Mouse (Mus musculus) MEL (cell line): ENCODE measurements at regions not wholly inside any gene's neighbourhood (a gene's known extent, or its start where the extent isn't known, plus 50 kb on each side); places are given as distances from the start of the nearest gene placed in this dataset.

Experiments used
- DNase-seq: peaks from one replicate; pipeline ENCODE4 v3.0.0; 2011; ENCODE audit warnings: low read depth, low spot score
- H3K27ac ChIP-seq: 2 replicates; pipeline ENCODE4 v1.5.1; 2012; ENCODE audit warnings: low read depth, mild to moderate bottlenecking, control low read depth, low read length, moderate library complexity; ENCODE audit not compliant: control insufficient read depth
- H3K27me3 ChIP-seq, 2 experiments: fragments of 150-350 bp in 1 of 2; sonication (generic) in 1 of 2; 2 replicates each; pipeline ENCODE4 v1.6.1; 2012; ENCODE audit warnings: low read length in 2 of 2, mild to moderate bottlenecking in 2 of 2, improper control_type of control experiment in 1 of 2, moderate library complexity in 1 of 2; ENCODE audit not compliant: insufficient read depth in 2 of 2, control insufficient read depth in 1 of 2
- H3K36me3 ChIP-seq, 2 experiments: 2 replicates each; pipeline ENCODE4 v1.6.1; 2012 to 2014; ENCODE audit warnings: low read length in 2 of 2, improper control_type of control experiment in 1 of 2, inconsistent platforms in 1 of 2, mild to moderate bottlenecking in 1 of 2; ENCODE audit not compliant: insufficient read depth in 2 of 2, control insufficient read depth in 1 of 2
- H3K4me1 ChIP-seq, 2 experiments: fragments of 150-350 bp in 1 of 2; sonication (generic) in 1 of 2; 2 replicates each; pipeline ENCODE4 v1.6.1; 2012; ENCODE audit warnings: low read length in 2 of 2, improper control_type of control experiment in 1 of 2, mild to moderate bottlenecking in 1 of 2; ENCODE audit not compliant: insufficient read depth in 2 of 2, control insufficient read depth in 1 of 2
- H3K4me3 ChIP-seq, 2 experiments: fragments of 150-350 bp in 1 of 2; sonication (generic) in 1 of 2; 2 replicates each; pipeline ENCODE4 v1.5.1; 2012; ENCODE audit warnings: low read depth in 2 of 2, low read length in 2 of 2, mild to moderate bottlenecking in 2 of 2, moderate library complexity in 2 of 2, control low read depth in 1 of 2, improper control_type of control experiment in 1 of 2; ENCODE audit not compliant: control insufficient read depth in 1 of 2, insufficient read depth in 1 of 2
- H3K79me2 ChIP-seq: 2 replicates; pipeline ENCODE4 v1.6.1; 2012; ENCODE audit warnings: mild to moderate bottlenecking, low read length, moderate library complexity; ENCODE audit not compliant: control insufficient read depth, poor library complexity, insufficient read depth
- H3K9ac ChIP-seq: 2 replicates; pipeline ENCODE4 v1.6.1; 2012; ENCODE audit warnings: low read depth, mild to moderate bottlenecking, control low read depth, low read length, moderate library complexity; ENCODE audit not compliant: control insufficient read depth, poor library complexity, severe bottlenecking
- H3K9me3 ChIP-seq: fragments of 150-350 bp; sonication (generic); replicated peaks from 2 replicates; pipeline ENCODE4 v1.6.1; 2012; ENCODE audit warnings: mild to moderate bottlenecking, low read length, improper control_type of control experiment, moderate library complexity; ENCODE audit not compliant: insufficient read depth
- BHLHE40 ChIP-seq: IDR thresholded peaks from 2 replicates; pipeline ENCODE4 v1.6.1; 2012; ENCODE audit warnings: low read depth, mild to moderate bottlenecking, inconsistent platforms, low read length, improper control_type of control experiment, borderline replicate concordance
- CHD2 ChIP-seq: IDR thresholded peaks from 2 replicates; pipeline ENCODE4 v1.6.1; 2011; ENCODE audit warnings: low read length, improper control_type of control experiment
- CTCF ChIP-seq, 3 experiments: IDR thresholded peaks in 2 of 3; conservative IDR thresholded peaks in 1 of 3; 2 replicates each; pipeline ENCODE4 v1.5.1; 2011 to 2012; ENCODE audit warnings: low read length in 3 of 3, low read depth in 2 of 3, mild to moderate bottlenecking in 2 of 3, improper control_type of control experiment in 1 of 3, inconsistent platforms in 1 of 3, mixed read lengths in 1 of 3, moderate library complexity in 1 of 3; ENCODE audit not compliant: control insufficient read depth in 1 of 3, insufficient read depth in 1 of 3, poor library complexity in 1 of 3, severe bottlenecking in 1 of 3
- ELF1 ChIP-seq: IDR thresholded peaks from 2 replicates; pipeline ENCODE4 v1.6.1; 2014; ENCODE audit warnings: low read depth, mild to moderate bottlenecking, inconsistent platforms, low read length, improper control_type of control experiment, moderate library complexity
- EP300 ChIP-seq, 2 experiments: IDR thresholded peaks; 2 replicates each; pipeline ENCODE4 v1.6.1; 2011; ENCODE audit warnings: improper control_type of control experiment in 2 of 2, low read length in 2 of 2, low read depth in 1 of 2, mild to moderate bottlenecking in 1 of 2
- GATA1 ChIP-seq: IDR thresholded peaks from 2 replicates; pipeline ENCODE4 v1.6.1; 2011; ENCODE audit warnings: low read depth, low read length, improper control_type of control experiment
- JUND ChIP-seq: IDR thresholded peaks from 2 replicates; pipeline ENCODE4 v1.6.1; 2011; ENCODE audit warnings: low read depth, mild to moderate bottlenecking, improper control_type of control experiment, low read length
- MAFK ChIP-seq: IDR thresholded peaks from 2 replicates; pipeline ENCODE4 v1.6.1; 2011; ENCODE audit warnings: low read depth, mild to moderate bottlenecking, low read length, improper control_type of control experiment, borderline replicate concordance
- MEF2A ChIP-seq: IDR thresholded peaks from 2 replicates; pipeline ENCODE4 v1.6.1; 2014; ENCODE audit warnings: low read depth, mild to moderate bottlenecking, inconsistent platforms, low read length, improper control_type of control experiment; ENCODE audit not compliant: poor library complexity, insufficient replicate concordance, severe bottlenecking; ENCODE audit errors: extremely low read depth
- MXI1 ChIP-seq: IDR thresholded peaks from 2 replicates; pipeline ENCODE4 v1.6.1; 2011; ENCODE audit warnings: mild to moderate bottlenecking, low read depth, low read length, improper control_type of control experiment
- MYB ChIP-seq: IDR thresholded peaks from 2 replicates; pipeline ENCODE4 v1.6.1; 2011; ENCODE audit warnings: mild to moderate bottlenecking, low read depth, low read length, improper control_type of control experiment
- NELFE ChIP-seq: IDR thresholded peaks from 2 replicates; pipeline ENCODE4 v1.6.1; 2011; ENCODE audit warnings: low read depth, low read length, improper control_type of control experiment
- POLR2A ChIP-seq, 2 experiments: IDR thresholded peaks; 2 replicates each; pipeline ENCODE4 v1.6.1; 2011 to 2012; ENCODE audit warnings: low read length in 2 of 2, mild to moderate bottlenecking in 2 of 2, control low read depth in 1 of 2, improper control_type of control experiment in 1 of 2, low read depth in 1 of 2, moderate library complexity in 1 of 2; ENCODE audit not compliant: control insufficient read depth in 1 of 2, insufficient read depth in 1 of 2, poor library complexity in 1 of 2
- POLR2AphosphoS2 ChIP-seq: IDR thresholded peaks from 2 replicates; pipeline ENCODE4 v1.6.1; 2011; ENCODE audit warnings: low read length, improper control_type of control experiment
- POLR2AphosphoS5 ChIP-seq: IDR thresholded peaks from 2 replicates; pipeline ENCODE4 v1.6.1; 2012; ENCODE audit warnings: low read depth, borderline replicate concordance, mild to moderate bottlenecking, inconsistent platforms, low read length, moderate library complexity, mixed read lengths
- RAD21 ChIP-seq: IDR thresholded peaks from 2 replicates; pipeline ENCODE4 v1.6.1; 2011; ENCODE audit warnings: mild to moderate bottlenecking, low read depth, low read length, improper control_type of control experiment
- SMC3 ChIP-seq: IDR thresholded peaks from 2 replicates; pipeline ENCODE4 v1.6.1; 2011; ENCODE audit warnings: low read depth, low read length, improper control_type of control experiment
- TAL1 ChIP-seq: IDR thresholded peaks from 2 replicates; pipeline ENCODE4 v1.6.1; 2012; ENCODE audit warnings: mild to moderate bottlenecking, inconsistent platforms, low read length, moderate library complexity, mixed read lengths
- TBP ChIP-seq: IDR thresholded peaks from 2 replicates; pipeline ENCODE4 v1.8.0; 2011; ENCODE audit warnings: low read depth, low read length, improper control_type of control experiment
- UBTF ChIP-seq: IDR thresholded peaks from 2 replicates; pipeline ENCODE4 v1.6.1; 2012; ENCODE audit warnings: low read depth, mild to moderate bottlenecking, inconsistent platforms, low read length, improper control_type of control experiment, moderate library complexity, borderline replicate concordance; ENCODE audit not compliant: insufficient read depth
- USF2 ChIP-seq, 2 experiments: IDR thresholded peaks; 2 replicates each; pipeline ENCODE4 v1.6.1; 2011 to 2012; ENCODE audit warnings: improper control_type of control experiment in 2 of 2, low read length in 2 of 2, borderline replicate concordance in 1 of 2, inconsistent platforms in 1 of 2, low read depth in 1 of 2, mild to moderate bottlenecking in 1 of 2; ENCODE audit not compliant: insufficient read depth in 1 of 2
- ZNF384 ChIP-seq: IDR thresholded peaks from 2 replicates; pipeline ENCODE4 v1.6.1; 2012; ENCODE audit warnings: low read depth, mild to moderate bottlenecking, inconsistent platforms, low read length, improper control_type of control experiment

DNA sequence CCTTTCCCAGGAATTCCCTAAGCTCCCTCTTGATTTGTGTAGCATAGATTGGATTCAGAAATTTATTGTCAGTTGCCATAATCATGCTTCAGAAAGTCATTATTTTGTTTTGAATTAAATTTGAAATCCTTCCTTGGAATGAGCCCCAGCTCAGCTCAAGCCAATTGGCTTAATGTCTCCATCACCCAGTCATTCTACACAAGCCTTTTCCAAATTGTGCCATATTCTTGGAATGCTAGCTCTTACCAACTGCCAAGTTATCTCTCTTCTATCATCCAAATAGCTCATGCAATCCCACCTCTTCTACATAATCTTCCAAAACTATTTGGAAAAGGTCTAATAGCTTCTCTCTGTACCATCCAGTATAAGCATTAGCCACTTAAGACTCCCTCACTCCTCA, 982.5 kb upstream of the Tenm3 start:
- no peaks in the 10 kb centered on the region for H3K9me3 ChIP-seq
- H3K79me2 ChIP-seq: no peaks in the 10 kb centered on the region
- H3K9ac ChIP-seq: no peak overlapping the region
- no peaks in the 10 kb centered on the region for H3K4me1 ChIP-seq
- H3K27ac ChIP-seq: no peak overlapping the region
- TF ChIP-seq POLR2A (IDR thresholded peaks at IDR 0.05; ENCODE audit: control insufficient read depth in 1 of 2, insufficient read depth in 1 of 2, low read depth in 1 of 2, low read length in 2 of 2, poor library complexity in 1 of 2): no peak
- TF ChIP-seq CTCF (IDR thresholded peaks at IDR 0.05 in 2 of 3, conservative IDR thresholded peaks at IDR 0.05 in 1 of 3; ENCODE audit: control insufficient read depth in 1 of 3, insufficient read depth in 1 of 3, low read depth in 2 of 3, low read length in 3 of 3, poor library complexity in 1 of 3, severe bottlenecking in 1 of 3): no peak
- no peak for TF ChIP-seq MEF2A
- TF ChIP-seq NELFE: no peak
- no peak for TF ChIP-seq SMC3
- TF ChIP-seq MAFK: no peak
- no peak for TF ChIP-seq TBP
- TF ChIP-seq BHLHE40: no peak
- no peak for TF ChIP-seq CHD2
- TF ChIP-seq POLR2AphosphoS2: no peak
- TF ChIP-seq RAD21: no peak
- no peak for TF ChIP-seq MYB
- TF ChIP-seq TAL1: no peak
- no peak for TF ChIP-seq ZNF384
- TF ChIP-seq POLR2AphosphoS5: no peak
- no peak for TF ChIP-seq EP300 (IDR thresholded peaks at IDR 0.05; ENCODE audit: low read depth in 1 of 2, low read length in 2 of 2)
- H3K27me3 ChIP-seq: no peaks in the 10 kb centered on the region
- H3K36me3 ChIP-seq: no peaks in the 10 kb centered on the region
- no peak overlapping the region for H3K4me3 ChIP-seq
- no peak for DNase-seq

DNA sequence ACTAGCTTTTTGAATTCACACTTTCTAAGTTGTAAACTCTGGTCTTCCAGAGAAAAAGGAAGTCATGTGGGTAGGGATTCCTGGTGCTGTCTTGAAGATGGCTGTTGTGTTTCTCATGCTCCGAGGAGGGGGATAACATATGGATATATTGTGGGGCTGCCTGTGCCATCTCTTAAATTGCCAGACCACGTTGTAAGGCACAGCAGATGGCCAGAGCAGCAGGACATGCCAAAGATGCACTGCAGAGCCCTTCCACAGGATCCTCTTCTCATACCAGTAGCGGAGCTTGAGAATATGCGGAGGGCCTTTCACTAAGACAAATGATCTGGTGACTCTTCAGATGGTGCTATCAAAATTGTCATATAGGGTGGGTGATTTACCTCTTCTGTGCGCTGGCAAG, 981.2 kb upstream of the Tenm3 start:
- Histone ChIP-seq H3K36me3 (no peaks in the 10 kb centered on the region), H3K27ac (no peak overlapping the region), H3K9me3 (no peaks in the 10 kb centered on the region), H3K9ac (no peak overlapping the region), H3K79me2 (no peaks in the 10 kb centered on the region), H3K4me1 (no peaks in the 10 kb centered on the region), H3K4me3 (no peak overlapping the region), H3K27me3 (no peaks in the 10 kb centered on the region)
- DNase-seq: no peak
- TF ChIP-seq POLR2AphosphoS5 (no peak), GATA1 (no peak), MXI1 (no peak), JUND (no peak), USF2 (IDR thresholded peaks at IDR 0.05; ENCODE audit: borderline replicate concordance in 1 of 2, insufficient read depth in 1 of 2, low read depth in 1 of 2, low read length in 2 of 2) (no peak), UBTF (no peak), RAD21 (no peak), ZNF384 (no peak), ELF1 (no peak)
